Mouse (Mus musculus) ovary, postnatal 14 days (tissue): Measurements from ENCODE around the gene Tmem192.
A peak's percentile ranks its signal among the peaks of the same experiment; 100 is the strongest.

Experiments
- DNase-seq: peaks from one replicate; pipeline ENCODE4 v3.0.0; 2022; ENCODE audit warnings: low spot score

Gene Tmem192

GRCm38 (mm10) chr8:64946820-64947697 lies at the start of gene Tmem192:
Gene Tmem192 (plus strand): TSS chr8:64947185.
- DNase-seq = peak; percentile 94

- no peak for DNase-seq
These were observed 48.3 kb upstream of the Tmem192 start for GRCm38 (mm10) chr8:64898710-64899109.

- DNase-seq = no peak
These were observed 46.3 kb upstream of the Tmem192 start for GRCm38 (mm10) chr8:64900645-64901044.

GRCm38 (mm10) chr8:64901527-64902156 lies 45.3 kb upstream of the Tmem192 start:
- DNase-seq = no peak

GRCm38 (mm10) chr8:64902191-64902590 lies 44.8 kb upstream of the Tmem192 start:
- no peak for DNase-seq

GRCm38 (mm10) chr8:64903778-64904177 lies 43.2 kb upstream of the Tmem192 start:
- no peak for DNase-seq

GRCm38 (mm10) chr8:64910026-64910425 lies 37.0 kb upstream of the Tmem192 start:
- DNase-seq = no peak

- no peak for DNase-seq
These were observed 30.2 kb upstream of the Tmem192 start for GRCm38 (mm10) chr8:64916793-64917192.

- no peak for DNase-seq
These were observed 23.7 kb upstream of the Tmem192 start for GRCm38 (mm10) chr8:64923329-64923728.

- DNase-seq = no peak
These were observed 21.2 kb upstream of the Tmem192 start for GRCm38 (mm10) chr8:64925762-64926161.

GRCm38 (mm10) chr8:64926355-64926754 lies 20.6 kb upstream of the Tmem192 start:
- DNase-seq = no peak

GRCm38 (mm10) chr8:64928938-64929337 lies 18.0 kb upstream of the Tmem192 start:
- DNase-seq = no peak

- no peak for DNase-seq
These were observed 12.0 kb upstream of the Tmem192 start for GRCm38 (mm10) chr8:64934997-64935396.

- DNase-seq = no peak
These were observed 6.0 kb upstream of the Tmem192 start for GRCm38 (mm10) chr8:64941019-64941418.

GRCm38 (mm10) chr8:64941495-64941894 lies 5.5 kb upstream of the Tmem192 start:
- DNase-seq = peak; percentile 80

- no peak for DNase-seq
These were observed 4.0 kb upstream of the Tmem192 start for GRCm38 (mm10) chr8:64942946-64943345.

GRCm38 (mm10) chr8:64944831-64945230 lies 2.2 kb upstream of the Tmem192 start:
- no peak for DNase-seq

- no peak for DNase-seq
These were observed 1.4 kb upstream of the Tmem192 start for GRCm38 (mm10) chr8:64945606-64946005.

GRCm38 (mm10) chr8:64946441-64946819 lies 555 bp upstream of the Tmem192 start:
- DNase-seq = no peak

- no peak for DNase-seq
These were observed 681 bp downstream of the Tmem192 start for GRCm38 (mm10) chr8:64947698-64948034.

- no peak for DNase-seq
These were observed 1.4 kb downstream of the Tmem192 start for GRCm38 (mm10) chr8:64948371-64948770.

- DNase-seq = no peak
These were observed 5.1 kb downstream of the Tmem192 start for GRCm38 (mm10) chr8:64952101-64952500.

GRCm38 (mm10) chr8:64959025-64959424 lies 12.0 kb downstream of the Tmem192 start:
- no peak for DNase-seq

GRCm38 (mm10) chr8:64962836-64963235 lies 15.9 kb downstream of the Tmem192 start:
- no peak for DNase-seq
